21 mouse cellular contexts compared by ENCODE assay signal in the genomic region with DNA sequence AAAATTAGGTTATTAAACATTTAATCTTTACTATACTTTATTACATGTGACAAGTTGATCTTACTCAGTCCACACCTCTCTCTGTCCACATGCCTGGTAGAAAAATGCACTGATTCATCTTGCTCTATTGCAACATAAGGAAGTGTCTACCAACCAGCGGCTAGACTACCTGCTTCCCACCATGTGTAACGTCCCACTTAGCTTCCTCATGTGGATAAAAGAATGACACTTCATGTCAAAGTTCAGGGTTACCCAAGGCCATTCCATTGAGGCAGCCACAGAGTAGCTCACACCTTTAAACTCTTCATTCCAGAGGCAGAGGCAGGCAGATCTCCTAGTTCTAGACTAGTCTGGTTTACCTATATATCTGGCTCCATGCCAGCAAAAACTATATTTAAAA. TPM values are rescaled to one million over a fixed set of nuclear protein-coding genes. Genes with fewer than 3 reads are reported as not detected.
DNase-seq lines count a peak whose midpoint lies in the region; ATAC-seq and TF ChIP-seq lines count a peak whose summit lies in the region.
"Had no signal": no experiment of that assay in that cellular context is flagged by ENCODE, and none has a peak within 500 bp of the region (broad histone marks: within the 10 kb centered on the region; RNA-seq: fewer than 3 reads in every experiment).

No protein-coding gene starts in this region.

- no peak for ATAC-seq in lung, postnatal 0 days
- peak; percentile 70 for ATAC-seq in intestine, postnatal 0 days
- peak; percentile 36; the same call in 1 of the 2 replicates for ATAC-seq in neutrophil, adult 5-6 weeks (ENCODE audit: extremely low read depth, insufficient number of reproducible peaks, low FRiP score, poor library complexity, severe bottlenecking)
- ATAC-seq: activated CD4-positive, CD25-positive, alpha-beta regulatory T cell, adult 4 months; forebrain, embryonic 15.5 days; Patski had no signal

- H3K4me2 ChIP-seq in lung, postnatal 0 days (replicated peaks; ENCODE audit: low read depth, low read length): no peak overlapping the region
- H3K4me2 ChIP-seq in intestine, postnatal 0 days (replicated peaks; ENCODE audit: low read depth): no peak overlapping the region
- H3K4me2 ChIP-seq: embryonic facial prominence, embryonic 12.5 days; forebrain, embryonic 15.5 days; heart, embryonic 15.5 days; hindbrain, embryonic 15.5 days had no signal

- TF ChIP-seq EP300 in lung, postnatal 0 days (IDR thresholded peaks at IDR 0.05): no peak

- no peaks in the 10 kb centered on the region for H3K9me3 ChIP-seq in lung, postnatal 0 days (ENCODE audit: low read length)
- no peaks in the 10 kb centered on the region for H3K9me3 ChIP-seq in intestine, postnatal 0 days (ENCODE audit: control insufficient read depth)
- H3K9me3 ChIP-seq: embryonic facial prominence, embryonic 12.5 days; forebrain, embryonic 15.5 days; heart, embryonic 15.5 days; hindbrain, embryonic 15.5 days had no signal

- intact Hi-C loops in left cerebral cortex, postnatal 10 days (cut with DNase I): loop anchor here (10.0 kb wide), 1 partner anchor 312 kb away; no protein-coding TSS in a partner anchor

- H3K36me3 ChIP-seq in lung, postnatal 0 days (ENCODE audit: insufficient read depth, low read length): no peaks in the 10 kb centered on the region
- no peaks in the 10 kb centered on the region for H3K36me3 ChIP-seq in intestine, postnatal 0 days (ENCODE audit: control insufficient read depth, insufficient read depth)
- H3K36me3 ChIP-seq: embryonic facial prominence, embryonic 12.5 days; forebrain, embryonic 15.5 days; heart, embryonic 15.5 days; hindbrain, embryonic 15.5 days had no signal

- H3K27ac ChIP-seq in lung, postnatal 0 days (ENCODE audit: low read length): no peak overlapping the region
- H3K27ac ChIP-seq in intestine, postnatal 0 days (ENCODE audit: low read depth, low read length): no peak overlapping the region
- H3K27ac ChIP-seq: embryonic facial prominence, embryonic 12.5 days; forebrain, embryonic 15.5 days; heart, embryonic 15.5 days; hindbrain, embryonic 15.5 days had no signal

- H3K4me3 ChIP-seq in lung, postnatal 0 days (ENCODE audit: low read depth, low read length): no peak overlapping the region
- H3K4me3 ChIP-seq in lung, adult 2 months (replicated peaks; ENCODE audit: extremely low read depth, low read depth, low read length): no peak overlapping the region
- no peak overlapping the region for H3K4me3 ChIP-seq in intestine, postnatal 0 days (ENCODE audit: low read depth, low read length)
- H3K4me3 ChIP-seq: embryonic facial prominence, embryonic 12.5 days; forebrain, embryonic 15.5 days; heart, embryonic 15.5 days; hindbrain, embryonic 15.5 days had no signal

- H3K27me3 ChIP-seq in lung, postnatal 0 days (replicated peaks; ENCODE audit: insufficient read depth, low read length): no peaks in the 10 kb centered on the region
- H3K27me3 ChIP-seq in intestine, postnatal 0 days (replicated peaks; ENCODE audit: control insufficient read depth, insufficient read depth, low read length): no peaks in the 10 kb centered on the region
- H3K27me3 ChIP-seq: heart, embryonic 15.5 days; Patski had no signal

- H3K9ac ChIP-seq in lung, postnatal 0 days (replicated peaks; ENCODE audit: low read depth): no peak overlapping the region
- no peak overlapping the region for H3K9ac ChIP-seq in intestine, postnatal 0 days (ENCODE audit: low read depth, low read length)
- H3K9ac ChIP-seq: embryonic facial prominence, embryonic 12.5 days; forebrain, embryonic 15.5 days; heart, embryonic 15.5 days; hindbrain, embryonic 15.5 days had no signal

- TF ChIP-seq POLR2A in lung, adult 2 months (IDR thresholded peaks at IDR 0.05; ENCODE audit: borderline replicate concordance, extremely low read depth, low read depth, low read length): no peak

- H3K4me1 ChIP-seq in lung, postnatal 0 days (ENCODE audit: insufficient read depth, low read depth, low read length): peaks cover 4% of the 10 kb centered on the region; the same call in 1 of the 2 replicates
- H3K4me1 ChIP-seq in lung, adult 2 months (ENCODE audit: control insufficient read depth, insufficient read depth, low read length): peaks cover 7% of the 10 kb centered on the region
- H3K4me1 ChIP-seq in intestine, postnatal 0 days (replicated peaks; ENCODE audit: control insufficient read depth, insufficient read depth, low read length): no peaks in the 10 kb centered on the region

- no peak for TF ChIP-seq CTCF in lung, postnatal 0 days (IDR thresholded peaks at IDR 0.05)
- TF ChIP-seq CTCF in lung, adult 2 months (IDR thresholded peaks at IDR 0.05; ENCODE audit: insufficient read depth, low read length): no peak
- TF ChIP-seq CTCF in intestine, postnatal 0 days (IDR thresholded peaks at IDR 0.05; ENCODE audit: low read depth): no peak

- peak; percentile 26 for DNase-seq in adrenal gland, adult 2 months
- DNase-seq in adrenal gland, adult 8-10 months: no peak
- DNase-seq in lung, postnatal 0 days (ENCODE audit: low spot score): peak; percentile 44
- no peak for DNase-seq in lung, adult 2 months
- DNase-seq in left cerebral cortex, postnatal 10 days (ENCODE audit: extremely low spot score in 1 of 2, low spot score in 2 of 2): no peak
- DNase-seq in spleen, postnatal 10 days (ENCODE audit: low spot score in 2 of 2): no peak
- DNase-seq: adrenal gland, postnatal 10 days; cerebellum, adult 11-12 months; cerebellum, adult 9-10 months; cerebellum, postnatal 25 days; gastrocnemius, postnatal 36 days; heart, adult 2 months; heart, postnatal 14 days had no signal

- 57% methylated on average over 2 of the region's 2 CpGs for WGBS in lung, postnatal 0 days
- WGBS in lung, adult 2 months: 51% methylated on average over 2 of the region's 2 CpGs
- WGBS in intestine, postnatal 0 days: 33% methylated on average over 2 of the region's 2 CpGs

RNA-seq across cellular contexts. Expression of a gene that starts 2.7 kb away (rescaled TPM):
- total RNA-seq in adrenal gland, adult 2 months (2021): 10 to 100 TPM; 77.0 to 85.2 TPM
- polyA plus RNA-seq in adrenal gland, adult 2 months (2012; rRNA removed): 72.9 and 82.2 TPM in 2 replicates
- total RNA-seq in adrenal gland, adult 8-10 months (2022): 10 to 100 TPM; 54.1 to 98.5 (median 75.2) TPM
- polyA plus RNA-seq in lung, postnatal 0 days (2015; fragmentation: Nextera tagmentation; extraction: Ambion mirVana): 9.7 and 11.6 TPM in 2 replicates
- 9.9 and 11.3 TPM in 2 replicates for polyA plus RNA-seq in lung, adult 2 months (2012; rRNA removed)
- 33.5 and 37.1 TPM in 2 replicates for polyA plus RNA-seq in intestine, postnatal 0 days (2015; fragmentation: Nextera tagmentation; extraction: Ambion mirVana)
- total RNA-seq in neutrophil, adult 5-6 weeks (2017): 12.3 and 12.8 TPM in 2 replicates
- 1 to 10 TPM; 1.1 to 1.4 TPM for total RNA-seq in left cerebral cortex, postnatal 10 days (2021)

Comparison
In these comparisons a context has a peak if more than half of its experiments do, and no peak if none do; other contexts are left out.
1. DNase-seq: peak in adrenal gland, adult 2 months (single experiment) and lung, postnatal 0 days (single experiment); none in adrenal gland, adult 8-10 months (single experiment), lung, adult 2 months (single experiment), left cerebral cortex, postnatal 10 days (0 of 2) and spleen, postnatal 10 days (0 of 2).